Mouse (Mus musculus): Measurements from ENCODE around the gene Lrrc66.

DNA sequence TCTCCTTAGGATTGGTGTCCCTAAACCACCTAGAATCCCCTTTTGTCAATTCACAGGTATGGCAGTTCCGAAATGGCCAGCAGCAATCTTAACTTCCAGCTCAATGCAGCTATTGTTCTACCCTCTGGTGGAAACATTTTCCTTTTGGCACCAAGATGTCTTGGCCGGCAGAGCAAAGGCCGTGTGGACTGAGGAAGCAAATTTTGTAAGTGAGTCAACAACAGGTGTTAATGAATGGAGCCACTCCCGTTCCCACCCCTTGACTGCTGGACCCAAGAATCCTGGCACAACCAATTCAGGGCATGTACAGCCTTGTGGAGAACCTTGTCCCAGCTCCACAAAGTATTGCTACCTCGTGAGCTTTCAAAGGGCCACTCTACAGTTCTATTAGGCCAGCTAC lies 66.2 kb downstream of the Lrrc66 start:
- TF ChIP-seq CTCF (conservative IDR thresholded peaks at IDR 0.05 in 1 of 2, IDR thresholded peaks at IDR 0.05 in 1 of 2; ENCODE audit: low read depth in 2 of 2, low read length in 2 of 2) (no peak), RAD21 (IDR thresholded peaks at IDR 0.05; ENCODE audit: low read depth, low read length) (no peak), EP300 (IDR thresholded peaks at IDR 0.05; ENCODE audit: low read length) (no peak), SIN3A (IDR thresholded peaks at IDR 0.05; ENCODE audit: low read length) (no peak), KAT2A (IDR thresholded peaks at IDR 0.05; ENCODE audit: insufficient replicate concordance, low read length) (no peak)

All from CH12.LX (cell line).